Mouse (Mus musculus) ES-E14 (cell line): ENCODE results near the gene Zmiz1.

Experiments
- CHD2 ChIP-seq: IDR thresholded peaks from 2 replicates; pipeline ENCODE4 v1.6.1; 2014; ENCODE audit warnings: mild to moderate bottlenecking, low read depth, low read length, inconsistent platforms
- ZC3H11A ChIP-seq: IDR thresholded peaks from 2 replicates; pipeline ENCODE4 v1.6.1; 2012; ENCODE audit warnings: low read depth, mild to moderate bottlenecking, inconsistent platforms, low read length, borderline replicate concordance

DNA sequence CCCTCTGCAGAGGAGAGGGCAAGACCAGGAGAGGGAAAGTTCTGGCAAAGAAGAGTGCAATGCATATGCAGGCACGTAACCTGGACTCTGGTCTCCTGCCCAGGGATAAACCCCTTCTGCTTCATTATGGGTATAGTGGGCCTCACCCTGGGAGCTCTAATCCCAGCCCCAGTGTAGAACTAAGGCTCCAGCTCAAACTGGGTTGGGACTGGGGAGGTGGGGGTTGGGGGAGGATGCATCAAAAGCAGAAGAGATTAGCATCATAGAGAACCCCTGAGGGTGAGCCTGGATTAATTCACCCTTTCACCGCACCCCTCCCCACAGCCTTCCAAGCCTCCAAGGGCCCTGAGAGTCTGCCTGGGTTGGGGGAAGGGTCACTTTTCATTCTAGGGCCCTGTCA, 10.5 kb upstream of the Zmiz1 start:
- TF ChIP-seq ZC3H11A (no peak), CHD2 (no peak)
